Mouse (Mus musculus) limb, embryonic 14.5 days (tissue): ENCODE measurements around the gene Sorcs2. TPM values are rescaled to one million over a fixed set of nuclear protein-coding genes. Genes with fewer than 3 reads are reported as not detected.

Experiments used
- ATAC-seq: fragments of 200-750 bp; cut with Nextera tagmentation; 2 replicates; pipeline ENCODE4 v1.8.0; 2017; ENCODE audit warnings: low read depth, moderate number of reproducible peaks, moderate TSS enrichment; ENCODE audit not compliant: low FRiP score
- DNase-seq: peaks from one replicate; pipeline ENCODE4 v3.0.0-alpha.2; 2015; ENCODE audit warnings: low spot score
- H3K27ac ChIP-seq: fragments of 300-500 bp; sonication (generic); replicated peaks from 2 replicates; pipeline ENCODE4 v1.5.1; 2014; ENCODE audit warnings: low read depth, mild to moderate bottlenecking, low read length, moderate library complexity, mixed read lengths
- H3K27me3 ChIP-seq: fragments of 300-500 bp; sonication (generic); 2 replicates; pipeline ENCODE4 v1.6.1; 2014; ENCODE audit warnings: low read length, mixed read lengths; ENCODE audit not compliant: control insufficient read depth, insufficient read depth
- H3K36me3 ChIP-seq: fragments of 300-500 bp; sonication (generic); 2 replicates; pipeline ENCODE4 v1.6.1; 2014; ENCODE audit warnings: mild to moderate bottlenecking, low read length, moderate library complexity, mixed read lengths; ENCODE audit not compliant: control insufficient read depth, insufficient read depth
- H3K4me1 ChIP-seq: fragments of 300-500 bp; sonication (generic); 2 replicates; pipeline ENCODE4 v1.6.1; 2014; ENCODE audit warnings: antibody characterized with exemption, low read length, mixed read lengths; ENCODE audit not compliant: control insufficient read depth, insufficient read depth
- H3K4me2 ChIP-seq: fragments of 300-500 bp; sonication (generic); replicated peaks from 2 replicates; pipeline ENCODE4 v1.6.1; 2014; ENCODE audit warnings: low read depth, mild to moderate bottlenecking, low read length, moderate library complexity; ENCODE audit not compliant: severe bottlenecking
- H3K4me3 ChIP-seq: fragments of 300-500 bp; sonication (generic); replicated peaks from 2 replicates; pipeline ENCODE4 v1.5.1; 2014; ENCODE audit warnings: low read length
- H3K9ac ChIP-seq: fragments of 300-500 bp; sonication (generic); 2 replicates; pipeline ENCODE4 v1.6.1; 2014; ENCODE audit warnings: mild to moderate bottlenecking, low read depth, low read length, moderate library complexity; ENCODE audit not compliant: severe bottlenecking
- H3K9me3 ChIP-seq: fragments of 300-500 bp; sonication (generic); 2 replicates; pipeline ENCODE4 v1.6.1; 2016; ENCODE audit warnings: low read length; ENCODE audit not compliant: control insufficient read depth
- POLR2A ChIP-seq: fragments of 200-500 bp; IDR thresholded peaks from 2 replicates; pipeline ENCODE4 v1.8.0; 2012; ENCODE audit warnings: inconsistent platforms, mild to moderate bottlenecking, moderate library complexity, borderline replicate concordance; ENCODE audit not compliant: insufficient read depth, insufficient read length; ENCODE audit errors: extremely low read depth
- WGBS: fragments of 180-500 bp; shearing (Covaris S2); extraction: QIAGEN DNeasy Blood & Tissue Kit; methylation state at CpG from one replicate; pipeline ENCODE4 v1.1.7; 2014; 5-methylcytosine and 5-hydroxymethylcytosine counted together
- polyA plus RNA-seq, 2 experiments: library from polyadenylated mRNA; depleted of rRNA in 1 of 2; stranded (reverse) in 1 of 2; unstranded in 1 of 2; fragments of >200 nt; fragmentation: Nextera tagmentation in 1 of 2; extraction: Ambion mirVana in 1 of 2; gene quantifications; 2 replicates each; pipeline versions ENCODE4 v1.2.1 to v1.2.3; 2012 to 2014

Sorcs2 gene
- polyA plus RNA-seq, 2 experiments: 25.4 to 34.4 TPM

DNA sequence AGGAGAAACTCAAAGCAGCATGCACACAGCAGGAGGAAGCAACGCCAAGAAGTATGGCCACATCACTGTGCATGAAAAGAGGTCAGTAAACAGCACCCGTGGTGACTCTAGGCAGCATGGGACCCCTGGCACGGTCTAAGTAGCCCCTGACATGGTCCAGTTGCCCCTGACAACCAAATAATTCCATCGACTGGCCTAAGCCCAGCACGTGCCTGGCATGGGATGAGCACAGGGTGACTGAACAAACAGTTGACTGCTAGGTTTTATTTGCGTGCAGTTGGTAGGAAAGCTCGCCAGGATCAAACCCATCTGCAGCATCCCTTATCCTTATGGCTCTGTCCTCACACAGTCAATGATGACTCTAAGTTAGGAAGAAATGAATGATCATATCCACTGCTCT is 61.7 kb downstream of the Sorcs2 start:
- Histone ChIP-seq H3K9me3 (no peaks in the 10 kb centered on the region), H3K27ac (no peak overlapping the region), H3K36me3 (no peaks in the 10 kb centered on the region), H3K27me3 (no peaks in the 10 kb centered on the region), H3K4me1 (peaks cover 21% of the 10 kb centered on the region), H3K4me3 (no peak overlapping the region), H3K4me2 (no peak overlapping the region), H3K9ac (no peak overlapping the region)
- no peak for TF ChIP-seq POLR2A
- ATAC-seq (no peak), DNase-seq (no peak)
- 78% methylated on average over 7 of the region's 7 CpGs for WGBS

DNA sequence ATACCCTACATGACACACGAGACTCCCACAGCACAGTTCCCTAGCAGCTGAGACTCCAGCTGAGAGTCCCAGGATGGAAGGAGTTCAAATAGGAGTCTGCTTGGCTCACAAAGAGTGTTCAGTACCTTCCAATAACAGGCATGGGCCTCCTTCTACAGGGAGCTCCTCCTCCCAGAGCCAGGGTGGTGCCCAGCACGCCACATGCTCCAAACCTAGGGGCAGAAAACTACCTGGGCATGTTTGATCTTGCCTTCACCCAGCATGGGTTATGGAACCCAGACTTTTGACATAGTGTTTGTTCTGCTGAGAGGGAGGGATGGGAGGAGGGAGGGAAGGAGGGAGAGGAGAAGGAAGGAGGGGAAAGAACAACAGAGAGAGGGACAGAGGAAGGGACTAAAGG is 62.3 kb downstream of the Sorcs2 start:
- ATAC-seq (peak; percentile 27; the same call in 1 of the 2 replicates), DNase-seq (no peak)
- 52% methylated on average over 2 of the region's 2 CpGs for WGBS
- Histone ChIP-seq H3K9me3 (no peaks in the 10 kb centered on the region), H3K4me3 (no peak overlapping the region), H3K9ac (no peak overlapping the region), H3K4me1 (peaks cover 21% of the 10 kb centered on the region), H3K27me3 (no peaks in the 10 kb centered on the region), H3K4me2 (no peak overlapping the region), H3K36me3 (no peaks in the 10 kb centered on the region), H3K27ac (no peak overlapping the region)
- no peak for TF ChIP-seq POLR2A

DNA sequence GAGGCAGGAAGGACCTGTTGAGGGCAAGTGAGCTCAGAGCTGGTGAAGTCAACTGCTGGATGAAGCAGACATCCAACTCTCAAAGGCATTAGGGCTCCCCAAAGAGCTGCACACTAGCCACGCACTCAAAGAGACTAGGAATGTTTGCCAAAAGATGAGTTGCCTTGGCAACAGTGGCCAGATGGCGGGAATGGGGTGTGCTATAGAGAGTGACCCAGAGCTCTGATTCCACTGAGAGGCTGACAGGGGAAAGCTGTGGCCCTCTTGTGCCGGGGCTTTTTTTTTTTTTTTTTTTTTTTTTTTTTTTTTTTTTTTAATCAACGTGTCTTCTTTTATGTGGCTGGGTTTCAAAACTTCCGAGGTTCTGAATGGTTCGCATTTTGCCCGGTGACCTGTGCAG is 63.7 kb downstream of the Sorcs2 start:
- Histone ChIP-seq H3K9ac (no peak overlapping the region), H3K4me3 (no peak overlapping the region), H3K4me1 (peaks cover 17% of the 10 kb centered on the region), H3K27ac (no peak overlapping the region), H3K27me3 (no peaks in the 10 kb centered on the region), H3K9me3 (no peaks in the 10 kb centered on the region), H3K4me2 (no peak overlapping the region), H3K36me3 (no peaks in the 10 kb centered on the region)
- TF ChIP-seq POLR2A: no peak
- DNase-seq (no peak), ATAC-seq (no peak)
- 50% methylated on average over 7 of the region's 7 CpGs for WGBS

DNA sequence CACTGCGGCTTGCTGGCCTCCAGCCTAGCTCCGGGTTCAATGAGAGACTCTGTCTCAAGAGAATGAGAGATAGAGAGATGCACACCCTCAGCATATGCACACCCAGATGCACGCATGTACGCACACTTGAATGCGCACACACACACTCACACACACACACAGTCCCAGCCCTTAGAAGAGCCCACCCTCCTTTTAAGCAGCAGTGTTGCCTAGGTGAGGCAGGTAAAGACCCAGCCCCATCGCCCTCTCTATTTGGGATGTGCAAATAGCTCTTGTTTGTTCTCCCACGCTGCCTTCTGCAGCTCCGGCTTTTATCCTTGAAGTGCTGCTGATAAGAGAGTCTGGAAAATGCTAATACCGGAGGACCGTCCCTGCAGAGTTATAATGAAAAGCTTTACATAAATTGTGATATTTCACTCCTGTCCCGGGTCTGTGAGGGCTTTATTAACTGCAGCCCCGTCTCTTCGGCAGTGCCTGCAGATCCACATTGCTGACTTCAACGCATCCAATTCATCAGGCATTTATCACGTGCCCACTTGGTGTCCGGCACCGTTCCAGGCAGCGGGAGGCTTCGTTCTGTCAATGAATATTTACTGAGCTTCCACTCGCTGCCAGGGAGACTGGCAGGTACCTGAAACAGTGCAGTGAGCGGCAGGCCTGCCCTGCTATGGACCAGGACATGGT is 67.3 kb downstream of the Sorcs2 start:
- TF ChIP-seq POLR2A: no peak
- ATAC-seq: no peak
- Histone ChIP-seq H3K4me3 (no peak overlapping the region), H3K4me2 (no peak overlapping the region), H3K9ac (no peak overlapping the region), H3K4me1 (peaks cover 11% of the 10 kb centered on the region), H3K27me3 (no peaks in the 10 kb centered on the region), H3K27ac (no peak overlapping the region), H3K9me3 (no peaks in the 10 kb centered on the region), H3K36me3 (no peaks in the 10 kb centered on the region)
- no peak for DNase-seq
- WGBS: 75% methylated on average over 21 of the region's 21 CpGs

DNA sequence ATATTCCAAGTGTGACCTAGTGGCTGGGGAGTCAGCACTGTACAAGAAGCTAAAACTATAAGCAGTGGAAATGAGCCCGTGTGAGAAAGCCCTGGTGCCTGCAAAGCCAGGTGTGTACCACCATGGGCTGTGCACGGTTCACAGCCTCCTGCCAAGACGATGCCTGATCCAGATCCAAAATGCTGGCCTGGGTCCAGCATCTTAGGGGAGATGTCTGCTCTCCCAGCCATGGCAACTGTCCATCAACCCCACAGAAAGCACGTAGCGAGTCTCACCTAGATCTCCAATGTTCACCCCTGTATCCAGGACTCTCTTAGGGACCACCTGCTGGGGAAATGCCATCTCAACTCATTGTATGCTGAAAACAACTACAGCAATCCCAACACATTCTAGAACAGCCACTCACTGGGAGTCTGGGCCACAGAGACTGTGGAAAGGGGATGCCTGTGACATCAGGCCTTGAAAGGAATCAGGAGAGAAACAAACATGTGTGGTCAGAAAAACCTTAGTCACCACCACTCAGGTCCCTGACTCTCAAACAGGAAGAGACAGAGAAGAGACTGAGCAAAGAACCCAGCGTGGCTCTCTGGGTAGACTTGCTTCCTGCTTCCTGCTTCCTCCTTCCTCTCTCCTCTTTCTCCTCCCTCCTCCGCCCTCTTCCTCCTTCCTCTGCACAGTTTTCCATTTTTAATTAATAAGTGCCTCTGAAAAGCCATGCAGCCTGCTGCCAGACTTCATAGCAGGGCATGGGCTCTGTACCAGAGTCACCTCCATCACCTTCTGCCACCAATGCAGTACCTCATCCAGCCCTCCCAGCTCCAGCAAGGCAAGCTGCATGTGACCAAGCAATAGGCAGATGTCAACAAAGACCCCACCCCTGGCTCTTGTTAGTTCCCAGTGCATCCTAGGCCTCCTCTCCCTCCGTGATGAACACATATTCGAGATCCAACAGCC is 71.6 kb downstream of the Sorcs2 start:
- 72% methylated on average over 9 of the region's 9 CpGs for WGBS
- Histone ChIP-seq H3K4me1 (peaks cover 23% of the 10 kb centered on the region), H3K4me3 (no peak overlapping the region), H3K9ac (no peak overlapping the region), H3K4me2 (no peak overlapping the region), H3K9me3 (no peaks in the 10 kb centered on the region), H3K27ac (no peak overlapping the region), H3K36me3 (no peaks in the 10 kb centered on the region), H3K27me3 (no peaks in the 10 kb centered on the region)
- ATAC-seq: no peak
- no peak for TF ChIP-seq POLR2A
- DNase-seq: no peak
